In genomic region chr12:91582362-91583002, GRCm38 (mm10) we compare ENCODE assay signal across 17 mouse cellular contexts. TPM values are rescaled to one million over a fixed set of nuclear protein-coding genes. Genes with fewer than 3 reads are reported as not detected.
DNase-seq lines count a peak whose midpoint lies in the region; ATAC-seq and TF ChIP-seq lines count a peak whose summit lies in the region.
"Had no signal": no experiment of that assay in that cellular context is flagged by ENCODE, and none has a peak within 500 bp of the region (broad histone marks: within the 10 kb centered on the region; RNA-seq: fewer than 3 reads in every experiment).

No protein-coding gene starts in this region.

- H3K27me3 ChIP-seq in liver, adult 2 months (ENCODE audit: control insufficient read depth, insufficient read depth, low read length) = no peaks in the 10 kb centered on the region
- no peaks in the 10 kb centered on the region for H3K27me3 ChIP-seq in liver, embryonic 12.5 days (replicated peaks)
- no peaks in the 10 kb centered on the region for H3K27me3 ChIP-seq in CH12.LX (replicated peaks)
- H3K27me3 ChIP-seq: embryonic facial prominence, embryonic 12.5 days; midbrain, embryonic 12.5 days; Patski had no signal

- peaks cover 11% of the 10 kb centered on the region for H3K4me1 ChIP-seq in liver, adult 2 months (ENCODE audit: control insufficient read depth, insufficient read depth, low read length)
- H3K4me1 ChIP-seq in liver, embryonic 12.5 days = peaks cover 45% of the 10 kb centered on the region
- H3K4me1 ChIP-seq in CH12.LX (ENCODE audit: control insufficient read depth in 1 of 2, insufficient read depth in 2 of 2) = peaks cover 6 to 68% of the 10 kb centered on the region in 2 experiments

- no peaks in the 10 kb centered on the region; the same call in 1 of the 2 replicates for H3K79me2 ChIP-seq in liver, adult 2 months (ENCODE audit: control insufficient read depth, insufficient read depth, low read length)
- H3K79me2 ChIP-seq in CH12.LX (replicated peaks; ENCODE audit: control insufficient read depth, extremely low read depth, insufficient read depth, poor library complexity, severe bottlenecking) (peaks cover 62% of the 10 kb centered on the region), macrophage (ENCODE audit: inconsistent target) (peaks cover 97% of the 10 kb centered on the region)

- TF ChIP-seq POLR2A in liver, adult 2 months (IDR thresholded peaks at IDR 0.05; ENCODE audit: extremely low read depth, insufficient read depth, low read length) = no peak
- TF ChIP-seq POLR2A in CH12.LX (IDR thresholded peaks at IDR 0.05; ENCODE audit: low read depth, low read length) = no peak

- TF ChIP-seq CTCF in liver, adult 2 months (IDR thresholded peaks at IDR 0.05; ENCODE audit: low read depth, low read length) = no peak
- TF ChIP-seq CTCF in CH12.LX (conservative IDR thresholded peaks at IDR 0.05 in 1 of 2, IDR thresholded peaks at IDR 0.05 in 1 of 2; ENCODE audit: low read depth in 2 of 2, low read length in 2 of 2) = no peak

- peak; percentile 26 for DNase-seq in liver, adult 2 months (ENCODE audit: extremely low read depth, low read depth, low spot score)
- DNase-seq in CH12.LX (ENCODE audit: extremely low read depth) = no peak
- no peak for DNase-seq in cerebellum, adult 11-12 months
- DNase-seq: cerebellum, postnatal 25 days; gastrocnemius, postnatal 25 days; kidney, postnatal 10 days; thymus, adult 18-20 months had no signal

- in situ Hi-C loops in CH12.LX (cut with MboI; ENCODE audit: low pct_ligation_motif_present, low pct_unique_long_range_greater_than_20kb, low sequenced_read_pairs) = no loop called here

- H3K9ac ChIP-seq in liver, adult 2 months (ENCODE audit: low read depth, low read length) = no peak overlapping the region
- no peak overlapping the region for H3K9ac ChIP-seq in liver, embryonic 12.5 days
- peak overlapping the region; percentile 53 for H3K9ac ChIP-seq in CH12.LX (ENCODE audit: insufficient read depth, low read depth)
- H3K9ac ChIP-seq: embryonic facial prominence, embryonic 12.5 days; midbrain, embryonic 12.5 days had no signal

- ATAC-seq in liver, embryonic 12.5 days = no peak
- ATAC-seq in erythroblast, adult 5-6 weeks (replicated peaks; ENCODE audit: low FRiP score, poor library complexity, severe bottlenecking) = peak; percentile 76
- ATAC-seq in monocyte, adult 5-6 weeks (replicated peaks; ENCODE audit: insufficient number of reproducible peaks, low FRiP score, low TSS enrichment, poor library complexity, severe bottlenecking) = no peak
- ATAC-seq: intestine, embryonic 16.5 days; lung, postnatal 0 days; Patski had no signal

- TF ChIP-seq EP300 in CH12.LX (IDR thresholded peaks at IDR 0.05; ENCODE audit: low read length) = no peak

- no peak overlapping the region for H3K4me3 ChIP-seq in liver, adult 2 months (ENCODE audit: insufficient read depth, low read depth, low read length)
- no peak overlapping the region for H3K4me3 ChIP-seq in liver, embryonic 12.5 days
- no peak overlapping the region for H3K4me3 ChIP-seq in CH12.LX (replicated peaks in 1 of 3; ENCODE audit: low read depth in 2 of 3, low read length in 2 of 3, poor library complexity in 1 of 3)
- no peak overlapping the region for H3K4me3 ChIP-seq in macrophage (ENCODE audit: inconsistent target)
- H3K4me3 ChIP-seq: embryonic facial prominence, embryonic 12.5 days; midbrain, embryonic 12.5 days had no signal

- peaks cover 26% of the 10 kb centered on the region for H3K36me3 ChIP-seq in liver, adult 2 months (ENCODE audit: control insufficient read depth, insufficient read depth, low read length)
- peaks cover 82% of the 10 kb centered on the region for H3K36me3 ChIP-seq in liver, embryonic 12.5 days
- peaks cover 22 to 66% of the 10 kb centered on the region in 2 experiments for H3K36me3 ChIP-seq in CH12.LX (replicated peaks in 1 of 2; ENCODE audit: control insufficient read depth in 1 of 2, insufficient read depth in 1 of 2, low read length in 1 of 2)
- peaks cover 13% of the 10 kb centered on the region; the same call in 1 of the 2 replicates for H3K36me3 ChIP-seq in macrophage (ENCODE audit: inconsistent target)

- TF ChIP-seq RAD21 in CH12.LX (IDR thresholded peaks at IDR 0.05; ENCODE audit: low read depth, low read length) = no peak

- no peaks in the 10 kb centered on the region for H3K9me3 ChIP-seq in liver, embryonic 12.5 days (replicated peaks)
- H3K9me3 ChIP-seq in CH12.LX (replicated peaks; ENCODE audit: low read length) = peaks cover 6% of the 10 kb centered on the region
- H3K9me3 ChIP-seq: embryonic facial prominence, embryonic 12.5 days; midbrain, embryonic 12.5 days had no signal

- dilution Hi-C loops in CH12.LX (cut with MboI; ENCODE audit: extremely low pct_ligation_motif_present, extremely low pct_unique_long_range_greater_than_20kb, low sequenced_read_pairs) = no loop called here

- WGBS in liver, adult 2 months = 39% methylated on average over 6 of the region's 6 CpGs
- 65% methylated on average over 6 of the region's 6 CpGs for WGBS in liver, embryonic 12.5 days (ENCODE audit: insufficient replicate concordance)
- WGBS in macrophage (ENCODE audit: missing documents) = 53% methylated on average over 6 of the region's 6 CpGs

- H3K27ac ChIP-seq in liver, adult 2 months (replicated peaks; ENCODE audit: insufficient read depth, low read depth, low read length) = no peak overlapping the region
- H3K27ac ChIP-seq in liver, embryonic 12.5 days = no peak overlapping the region
- H3K27ac ChIP-seq in CH12.LX (ENCODE audit: insufficient read depth, low read depth) (no peak overlapping the region; the same call in 1 of the 2 replicates), macrophage (peak overlapping the region; percentile 17)
- H3K27ac ChIP-seq: embryonic facial prominence, embryonic 12.5 days; midbrain, embryonic 12.5 days had no signal

- no peak overlapping the region for H3K4me2 ChIP-seq in liver, embryonic 12.5 days
- H3K4me2 ChIP-seq in CH12.LX (ENCODE audit: insufficient read depth, low read depth, poor library complexity, severe bottlenecking) = peak overlapping the region; percentile 37; the same call in 1 of the 2 replicates
- H3K4me2 ChIP-seq: embryonic facial prominence, embryonic 12.5 days; liver, embryonic 11.5 days had no signal

TF ChIP-seq in CH12.LX, 34 proteins besides CTCF, POLR2A, EP300 and RAD21:
- TF ChIP-seq TBP (conservative IDR thresholded peaks at IDR 0.05; ENCODE audit: low read depth, low read length) (no peak), ELF1 (IDR thresholded peaks at IDR 0.05; ENCODE audit: low read depth, low read length) (no peak), BHLHE40 (IDR thresholded peaks at IDR 0.05; ENCODE audit: low read depth, low read length) (peak; percentile 78), MYC (IDR thresholded peaks at IDR 0.05; ENCODE audit: low read depth, low read length) (no peak), SIN3A (IDR thresholded peaks at IDR 0.05; ENCODE audit: low read length) (0 out of 2 replicates have a peak, but pooled peaks have one; percentile 23), USF2 (conservative IDR thresholded peaks at IDR 0.05; ENCODE audit: low read depth, low read length) (0 out of 2 replicates have a peak, but pooled peaks have one; percentile 12), UBTF (IDR thresholded peaks at IDR 0.05; ENCODE audit: low read depth, low read length) (no peak), USF1 (IDR thresholded peaks at IDR 0.05; ENCODE audit: low read depth, low read length) (0 out of 2 replicates have a peak, but pooled peaks have one; percentile 6), TCF12 (IDR thresholded peaks at IDR 0.05; ENCODE audit: low read depth, low read length) (no peak), KAT2A (IDR thresholded peaks at IDR 0.05; ENCODE audit: insufficient replicate concordance, low read length) (no peak)

RNA-seq across cellular contexts. Expression of gene Gtf2a1, which starts 7.8 kb away (rescaled TPM):
- 19.1 and 25.2 TPM in 2 replicates for total RNA-seq in liver, adult 2 months (2014; rRNA removed)
- 8.7 and 9.7 TPM in 2 replicates for polyA plus RNA-seq in liver, adult 2 months (2012; rRNA removed)
- 28.0 and 29.3 TPM in 2 replicates for polyA plus RNA-seq in liver, embryonic 12.5 days (2016; fragmentation: Nextera tagmentation; extraction: Ambion mirVana)
- 25.7 and 29.0 TPM in 2 replicates for total RNA-seq in CH12.LX (2012; rRNA removed)
- 16.0 and 19.2 TPM in 2 replicates for total RNA-seq in CH12.LX (2014; rRNA removed)
- polyA plus RNA-seq in CH12.LX (2012; ENCODE audit: insufficient read length, low read depth) = 34.5 and 36.2 TPM in 2 replicates
- total RNA-seq in erythroblast, adult 5-6 weeks (2015; ENCODE audit: low replicate concordance) = 18.0 and 23.2 TPM in 2 replicates
- 22.9 and 23.3 TPM in 2 replicates for total RNA-seq in erythroblast, adult 5-6 weeks (2017; ENCODE audit: low replicate concordance)
- total RNA-seq in macrophage (2018; cell fraction: chromatin; rRNA removed) = 100 to 1,000 TPM in 12 of 26 experiments, 10 to 100 TPM in 14; 50.2 to 185 (median 97.3) TPM
- 10 to 100 TPM; 53.8 to 87.8 (median 73.5) TPM for total RNA-seq in macrophage (2018; cell fraction: cytosol; rRNA removed)
- total RNA-seq in macrophage (2018; cell fraction: nucleus; rRNA removed) = 100 to 1,000 TPM in 2 of 26 experiments, 10 to 100 TPM in 24; 53.2 to 115 (median 85.2) TPM
- 25.3 to 34.3 TPM (median 28.7 TPM) in 3 replicates for polyA plus RNA-seq in macrophage (2018)
- 31.8 to 40.7 TPM (median 36.9 TPM) in 3 replicates for total RNA-seq in monocyte, adult 5-6 weeks (2017)
